Mouse (Mus musculus): ENCODE results near the gene Nras. TPM values are rescaled to one million over a fixed set of nuclear protein-coding genes. Genes with fewer than 3 reads are reported as not detected.

Gene Nras
- polyA plus RNA-seq, 1 experiment from 2014 or later = 102 TPM

DNA sequence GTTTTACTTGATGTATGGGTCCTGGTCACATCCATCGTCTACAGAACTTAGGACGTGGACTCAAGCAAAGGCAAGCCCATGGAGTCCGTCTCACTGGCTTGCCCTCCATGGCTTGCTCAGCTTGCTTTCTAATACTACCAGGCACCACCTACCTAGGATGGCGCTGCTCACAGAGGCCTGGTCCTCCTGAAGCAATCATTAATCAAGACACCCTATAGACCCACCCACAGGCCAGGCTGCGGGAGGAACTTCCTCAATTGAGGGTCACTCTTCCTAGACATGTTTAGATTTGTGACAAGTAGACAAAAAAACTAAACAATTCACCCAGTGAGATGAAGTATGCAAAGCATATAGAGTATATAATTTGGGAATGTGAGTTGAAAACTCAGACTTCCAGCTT, 54.1 kb downstream of the Nras start:
- WGBS = 71% methylated on average over 5 of the region's 5 CpGs

More for the DNA sequence above, 54.1 kb downstream of the Nras start:
- Histone ChIP-seq H3K27me3 (ENCODE audit: insufficient read depth, low read length) (no peaks in the 10 kb centered on the region), H3K4me1 (ENCODE audit: insufficient read depth, low read length) (no peaks in the 10 kb centered on the region), H3K4me2 (replicated peaks; ENCODE audit: low read depth, low read length) (no peak overlapping the region), H3K4me3 (ENCODE audit: low read length) (no peak overlapping the region), H3K36me3 (ENCODE audit: insufficient read depth, low read length) (no peaks in the 10 kb centered on the region), H3K9me3 (ENCODE audit: low read length) (no peaks in the 10 kb centered on the region), H3K9ac (replicated peaks; ENCODE audit: low read length) (no peak overlapping the region), H3K27ac (ENCODE audit: low read length) (no peak overlapping the region)
- no peak for ATAC-seq (ENCODE audit: low FRiP score, low TSS enrichment)

Other genes starting within 250 kb of the Nras start
- gene Sycp1, start 122.2 kb upstream of the Nras start, polyA plus RNA-seq (2015; fragmentation: Nextera tagmentation; extraction: Ambion mirVana) = 0.28 TPM in 1 of 2 replicates, not detected in the other
- 0.07 and 0.12 TPM in 2 replicates for gene Nr1h5, start 94.2 kb upstream of the Nras start, polyA plus RNA-seq (2015; fragmentation: Nextera tagmentation; extraction: Ambion mirVana)
- gene Sike1, start 62.6 kb upstream of the Nras start, polyA plus RNA-seq (2015; fragmentation: Nextera tagmentation; extraction: Ambion mirVana) = 53.5 and 60.1 TPM in 2 replicates
- 349 and 364 TPM in 2 replicates for gene Csde1, start 37.9 kb upstream of the Nras start, polyA plus RNA-seq (2015; fragmentation: Nextera tagmentation; extraction: Ambion mirVana)
- 0.35 and 0.69 TPM in 2 replicates for gene Ampd1, start 15.7 kb downstream of the Nras start, polyA plus RNA-seq (2015; fragmentation: Nextera tagmentation; extraction: Ambion mirVana)
- 3.7 and 4.0 TPM in 2 replicates for gene Dennd2c, start 44.3 kb downstream of the Nras start, polyA plus RNA-seq (2015; fragmentation: Nextera tagmentation; extraction: Ambion mirVana)
- gene Bcas2, start 113.4 kb downstream of the Nras start, polyA plus RNA-seq (2015; fragmentation: Nextera tagmentation; extraction: Ambion mirVana) = 171 and 183 TPM in 2 replicates
- 17.5 and 25.1 TPM in 2 replicates for gene Trim33, start 221.0 kb downstream of the Nras start, polyA plus RNA-seq (2015; fragmentation: Nextera tagmentation; extraction: Ambion mirVana)